ENCODE assay signal across 16 mouse cellular contexts in genomic region chr8:106632650-106633049, GRCm38 (mm10). TPM values are rescaled to one million over a fixed set of nuclear protein-coding genes. Genes with fewer than 3 reads are reported as not detected.
DNase-seq lines count a peak whose midpoint lies in the region; ATAC-seq lines count a peak whose summit lies in the region.
"Had no signal": no experiment of that assay in that cellular context is flagged by ENCODE, and none has a peak within 500 bp of the region (broad histone marks: within the 10 kb centered on the region; RNA-seq: fewer than 3 reads in every experiment).

No protein-coding gene starts in this region.

- no peak overlapping the region for H3K4me2 ChIP-seq in kidney, embryonic 16.5 days (replicated peaks; ENCODE audit: low read depth, low read length)
- no peak overlapping the region for H3K4me2 ChIP-seq in lung, embryonic 16.5 days (ENCODE audit: low read depth, low read length)
- H3K4me2 ChIP-seq in stomach, embryonic 15.5 days, result no peak overlapping the region
- H3K4me2 ChIP-seq: limb, embryonic 12.5 days had no signal

- H3K4me1 ChIP-seq in kidney, embryonic 16.5 days (ENCODE audit: insufficient read depth, low read length), result peaks cover 20% of the 10 kb centered on the region
- H3K4me1 ChIP-seq in lung, embryonic 16.5 days (replicated peaks; ENCODE audit: control insufficient read depth, insufficient read depth, low read length), result peaks cover 26% of the 10 kb centered on the region
- peaks cover 48% of the 10 kb centered on the region for H3K4me1 ChIP-seq in stomach, embryonic 15.5 days

- 24% methylated on average over 8 of the region's 8 CpGs for WGBS in kidney, embryonic 16.5 days
- 32% methylated on average over 8 of the region's 8 CpGs for WGBS in lung, embryonic 16.5 days
- WGBS in stomach, embryonic 15.5 days, result 36% methylated on average over 8 of the region's 8 CpGs

- no peak overlapping the region for H3K9ac ChIP-seq in kidney, embryonic 16.5 days (replicated peaks; ENCODE audit: low read length)
- no peak overlapping the region for H3K9ac ChIP-seq in lung, embryonic 16.5 days (ENCODE audit: low read length)
- H3K9ac ChIP-seq in stomach, embryonic 15.5 days, result no peak overlapping the region
- H3K9ac ChIP-seq: limb, embryonic 12.5 days had no signal

- intact Hi-C loops in heart, postnatal 25 days (cut with DNase I), result no loop called here

- no peaks in the 10 kb centered on the region for H3K36me3 ChIP-seq in kidney, embryonic 16.5 days (ENCODE audit: insufficient read depth, low read length)
- no peaks in the 10 kb centered on the region for H3K36me3 ChIP-seq in lung, embryonic 16.5 days (ENCODE audit: control insufficient read depth, insufficient read depth, low read length)
- no peaks in the 10 kb centered on the region for H3K36me3 ChIP-seq in stomach, embryonic 15.5 days
- H3K36me3 ChIP-seq: embryonic facial prominence, embryonic 10.5 days; hindbrain, embryonic 10.5 days; limb, embryonic 12.5 days had no signal

- H3K27ac ChIP-seq in kidney, embryonic 16.5 days (ENCODE audit: low read length), result peak overlapping the region; percentile 17; the same call in 1 of the 2 replicates
- H3K27ac ChIP-seq in lung, embryonic 16.5 days (ENCODE audit: low read length), result peak overlapping the region; percentile 24; the same call in 1 of the 2 replicates
- peak overlapping the region; percentile 51 for H3K27ac ChIP-seq in stomach, embryonic 15.5 days
- H3K27ac ChIP-seq: embryonic facial prominence, embryonic 10.5 days; gastrocnemius, adult 2 months; hindbrain, embryonic 10.5 days; limb, embryonic 12.5 days had no signal

- ATAC-seq in kidney, embryonic 16.5 days (ENCODE audit: low FRiP score, low TSS enrichment), result no peak
- 0 out of 2 replicates have a peak, but pooled peaks have one; percentile 45 for ATAC-seq in lung, embryonic 16.5 days (ENCODE audit: low read depth)
- peak; percentile 65 for ATAC-seq in stomach, embryonic 15.5 days (ENCODE audit: insufficient read depth, low FRiP score, low read depth)
- ATAC-seq: forebrain, embryonic 14.5 days had no signal

- no peaks in the 10 kb centered on the region for H3K9me3 ChIP-seq in kidney, embryonic 16.5 days (ENCODE audit: low read length)
- H3K9me3 ChIP-seq in lung, embryonic 16.5 days (ENCODE audit: control insufficient read depth, low read length), result no peaks in the 10 kb centered on the region
- no peaks in the 10 kb centered on the region for H3K9me3 ChIP-seq in stomach, embryonic 15.5 days
- H3K9me3 ChIP-seq: embryonic facial prominence, embryonic 10.5 days; hindbrain, embryonic 10.5 days; limb, embryonic 12.5 days had no signal

- no peak for DNase-seq in kidney, postnatal 10 days
- DNase-seq in lung, postnatal 10 days, result no peak
- peak; percentile 92 for DNase-seq in R1 (ENCODE audit: low read depth, low spot score)
- DNase-seq in heart, postnatal 25 days (ENCODE audit: low spot score), result no peak
- no peak for DNase-seq in right cerebral cortex, postnatal 4 days
- DNase-seq: cerebellum, adult 11-12 months; gastrocnemius, adult 2 months; lung, adult 18-20 months had no signal

- H3K27me3 ChIP-seq in kidney, embryonic 16.5 days (ENCODE audit: insufficient read depth, low read length), result no peaks in the 10 kb centered on the region
- no peaks in the 10 kb centered on the region for H3K27me3 ChIP-seq in lung, embryonic 16.5 days (ENCODE audit: control insufficient read depth, insufficient read depth, low read depth, low read length)
- no peaks in the 10 kb centered on the region for H3K27me3 ChIP-seq in stomach, embryonic 15.5 days (replicated peaks)

- H3K4me3 ChIP-seq in kidney, embryonic 16.5 days (ENCODE audit: low read length), result no peak overlapping the region
- H3K4me3 ChIP-seq in lung, embryonic 16.5 days (ENCODE audit: low read length), result no peak overlapping the region
- H3K4me3 ChIP-seq in stomach, embryonic 15.5 days (replicated peaks), result no peak overlapping the region
- H3K4me3 ChIP-seq: embryonic facial prominence, embryonic 10.5 days; gastrocnemius, adult 2 months; hindbrain, embryonic 10.5 days; limb, embryonic 12.5 days had no signal

RNA-seq across cellular contexts. Expression of gene Cdh1, which starts 29.5 kb away (rescaled TPM):
- 104 and 108 TPM in 2 replicates for polyA plus RNA-seq in kidney, embryonic 16.5 days (2015; fragmentation: Nextera tagmentation; extraction: Ambion mirVana)
- polyA plus RNA-seq in lung, embryonic 16.5 days (2015; fragmentation: Nextera tagmentation; extraction: Ambion mirVana), result 157 and 162 TPM in 2 replicates
- polyA plus RNA-seq in stomach, embryonic 15.5 days (2015; fragmentation: Nextera tagmentation; extraction: Ambion mirVana), result 163 and 189 TPM in 2 replicates
- under 1 TPM; 0.06 to 0.08 TPM for total RNA-seq in heart, postnatal 25 days (2021)
- total RNA-seq: megakaryocyte-erythroid progenitor cell, adult 5-6 weeks had no signal

RNA-seq across cellular contexts. Expression of gene Tango6, which starts 50.2 kb away (rescaled TPM):
- 13.3 and 14.7 TPM in 2 replicates for polyA plus RNA-seq in kidney, embryonic 16.5 days (2015; fragmentation: Nextera tagmentation; extraction: Ambion mirVana)
- polyA plus RNA-seq in lung, embryonic 16.5 days (2015; fragmentation: Nextera tagmentation; extraction: Ambion mirVana), result 10.2 and 10.5 TPM in 2 replicates
- 7.8 and 9.5 TPM in 2 replicates for polyA plus RNA-seq in stomach, embryonic 15.5 days (2015; fragmentation: Nextera tagmentation; extraction: Ambion mirVana)
- total RNA-seq in heart, postnatal 25 days (2021), result 10 to 100 TPM in 1 of 2 experiments, 1 to 10 TPM in 1; 10.0 TPM

RNA-seq across cellular contexts. Expression of gene Gm10073, which starts 59.4 kb away (rescaled TPM):
- 11.3 and 21.2 TPM in 2 replicates for polyA plus RNA-seq in kidney, embryonic 16.5 days (2015; fragmentation: Nextera tagmentation; extraction: Ambion mirVana)
- polyA plus RNA-seq in lung, embryonic 16.5 days (2015; fragmentation: Nextera tagmentation; extraction: Ambion mirVana), result 10.5 and 19.9 TPM in 2 replicates
- polyA plus RNA-seq in stomach, embryonic 15.5 days (2015; fragmentation: Nextera tagmentation; extraction: Ambion mirVana), result 11.0 and 48.1 TPM in 2 replicates
- 100 to 1,000 TPM; 108 to 113 TPM for total RNA-seq in heart, postnatal 25 days (2021)
